Mouse (Mus musculus) G1E (cell line): ENCODE data around the gene Yipf4. TPM values are rescaled to one million over a fixed set of nuclear protein-coding genes. Genes with fewer than 3 reads are reported as not detected.
A peak's percentile ranks its signal among the peaks of the same experiment; 100 is the strongest.

ENCODE experiments used
- ATAC-seq: 2 replicates; pipeline ENCODE4 v1.8.0; 2016; ENCODE audit warnings: mild to moderate bottlenecking; ENCODE audit not compliant: insufficient number of reproducible peaks, poor library complexity, low FRiP score, severe bottlenecking; ENCODE audit errors: extremely low read depth
- DNase-seq: peaks from one replicate; pipeline ENCODE4 v3.0.0; 2012; ENCODE audit warnings: low spot score
- H3K27me3 ChIP-seq: 2 replicates; pipeline ENCODE4 v1.6.1; 2012; ENCODE audit warnings: mild to moderate bottlenecking, low read length, inconsistent platforms; ENCODE audit not compliant: insufficient read depth
- H3K36me3 ChIP-seq: replicated peaks from 2 replicates; pipeline ENCODE3; 2012; ENCODE audit warnings: mild to moderate bottlenecking, inconsistent platforms
- H3K4me1 ChIP-seq: 2 replicates; pipeline ENCODE4 v1.6.1; 2012; ENCODE audit warnings: low read depth, low read length, inconsistent platforms, mixed read lengths; ENCODE audit not compliant: insufficient read depth
- H3K4me3 ChIP-seq: 2 replicates; pipeline ENCODE4 v1.5.1; 2012; ENCODE audit warnings: low read depth, mild to moderate bottlenecking, inconsistent platforms, low read length, moderate library complexity, mixed read lengths
- H3K9me3 ChIP-seq: replicated peaks from 2 replicates; pipeline ENCODE4 v1.6.1; 2012; ENCODE audit warnings: inconsistent platforms
- CTCF ChIP-seq: IDR thresholded peaks from 2 replicates; pipeline ENCODE4 v1.5.1; 2012; ENCODE audit warnings: low read depth, low read length, inconsistent platforms, mixed read lengths
- GATA1 ChIP-seq: IDR thresholded peaks from 2 replicates; pipeline ENCODE4 v1.6.1; 2012; ENCODE audit warnings: borderline replicate concordance, low read length, inconsistent platforms, mixed read lengths
- GATA2 ChIP-seq: IDR thresholded peaks from 2 replicates; pipeline ENCODE4 v1.6.1; 2012; ENCODE audit warnings: low read depth, low read length, inconsistent platforms, borderline replicate concordance
- POLR2AphosphoS5 ChIP-seq: IDR thresholded peaks from 2 replicates; pipeline ENCODE4 v1.6.1; 2012; ENCODE audit warnings: low read depth, low read length, inconsistent platforms; ENCODE audit not compliant: insufficient replicate concordance
- TAL1 ChIP-seq: conservative IDR thresholded peaks from 2 replicates; pipeline ENCODE4 v1.6.1; 2012; ENCODE audit warnings: low read depth, low read length, inconsistent platforms, mixed read lengths
- polyA plus RNA-seq: library from polyadenylated mRNA; stranded (reverse); fragments of >175 nt; gene quantifications from 2 replicates; pipeline ENCODE4 v1.2.3, GENCODE M21; 2012
- total RNA-seq, 2 experiments: library from RNA; stranded (forward) in 1 of 2; stranded (reverse) in 1 of 2; fragments of 200-1000 nt in 1 of 2; fragments of >200 nt in 1 of 2; fragmentation: Nextera tagmentation in 1 of 2; gene quantifications; 2 replicates each; pipeline ENCODE4 v1.2.3; 2014 to 2017

Gene Yipf4
- total and polyA plus RNA-seq, 3 experiments, result 9.7 to 40.5 (median 32.9) TPM

GRCm38 (mm10) chr17:74527729-74528607, 38.7 kb downstream of the Yipf4 start, which contains the start of gene Birc6:
Gene Birc6 (plus strand): TSS chr17:74528295.
- H3K4me1 ChIP-seq, result peaks cover 27% of the 10 kb centered on the region
- TF ChIP-seq GATA2 (no peak), POLR2AphosphoS5 (no peak), CTCF (no peak), TAL1 (no peak), GATA1 (no peak)
- H3K36me3 ChIP-seq, result peaks cover 3% of the 10 kb centered on the region
- ATAC-seq, result peak; percentile 89
- H3K4me3 ChIP-seq, result peak within 1 kb of the TSS; percentile 96
- no peaks in the 10 kb centered on the region for H3K27me3 ChIP-seq
- no peaks in the 10 kb centered on the region for H3K9me3 ChIP-seq
- DNase-seq, result peak; percentile 93

- H3K4me3 ChIP-seq, result peak overlapping the region; percentile 96
- DNase-seq (peak; percentile 30), ATAC-seq (no peak)
- H3K4me1 ChIP-seq, result peaks cover 27% of the 10 kb centered on the region
- H3K36me3 ChIP-seq, result peaks cover 8% of the 10 kb centered on the region
- no peaks in the 10 kb centered on the region for H3K27me3 ChIP-seq
- H3K9me3 ChIP-seq, result no peaks in the 10 kb centered on the region
- TF ChIP-seq TAL1 (no peak), CTCF (no peak), GATA1 (no peak), POLR2AphosphoS5 (no peak), GATA2 (no peak)
Measured at GRCm38 (mm10) chr17:74528648-74529532, 39.6 kb downstream of the Yipf4 start.

GRCm38 (mm10) chr17:74529533-74529824, 40.2 kb downstream of the Yipf4 start:
- H3K4me3 ChIP-seq, result peak overlapping the region; percentile 96
- H3K4me1 ChIP-seq, result peaks cover 27% of the 10 kb centered on the region
- TF ChIP-seq POLR2AphosphoS5, result no peak
- TF ChIP-seq CTCF, result no peak
- TF ChIP-seq TAL1, result no peak
- no peak for TF ChIP-seq GATA2
- no peak for TF ChIP-seq GATA1
- ATAC-seq (no peak), DNase-seq (no peak)
- no peaks in the 10 kb centered on the region for H3K9me3 ChIP-seq
- H3K36me3 ChIP-seq, result peaks cover 8% of the 10 kb centered on the region
- no peaks in the 10 kb centered on the region for H3K27me3 ChIP-seq

GRCm38 (mm10) chr17:74534971-74535370, 45.7 kb downstream of the Yipf4 start:
- H3K27me3 ChIP-seq, result no peaks in the 10 kb centered on the region
- peaks cover 15% of the 10 kb centered on the region for H3K4me1 ChIP-seq
- ATAC-seq (no peak), DNase-seq (no peak)
- no peak for TF ChIP-seq POLR2AphosphoS5
- no peak for TF ChIP-seq CTCF
- no peak for TF ChIP-seq GATA1
- TF ChIP-seq TAL1, result no peak
- TF ChIP-seq GATA2, result no peak
- peaks cover 25% of the 10 kb centered on the region for H3K36me3 ChIP-seq
- H3K9me3 ChIP-seq, result no peaks in the 10 kb centered on the region
- H3K4me3 ChIP-seq, result no peak overlapping the region

- DNase-seq (no peak), ATAC-seq (no peak)
- H3K27me3 ChIP-seq, result no peaks in the 10 kb centered on the region
- peaks cover 3% of the 10 kb centered on the region; the same call in 1 of the 2 replicates for H3K4me1 ChIP-seq
- no peaks in the 10 kb centered on the region for H3K9me3 ChIP-seq
- peaks cover 34% of the 10 kb centered on the region for H3K36me3 ChIP-seq
- H3K4me3 ChIP-seq, result no peak overlapping the region
- no peak for TF ChIP-seq GATA2
- TF ChIP-seq GATA1, result no peak
- no peak for TF ChIP-seq TAL1
- TF ChIP-seq POLR2AphosphoS5, result no peak
- no peak for TF ChIP-seq CTCF
Measured at GRCm38 (mm10) chr17:74537526-74537925, 48.2 kb downstream of the Yipf4 start.

GRCm38 (mm10) chr17:74543615-74544014, 54.3 kb downstream of the Yipf4 start:
- DNase-seq (no peak), ATAC-seq (no peak)
- Histone ChIP-seq H3K4me3 (no peak overlapping the region), H3K4me1 (peaks cover 2% of the 10 kb centered on the region; the same call in 1 of the 2 replicates), H3K9me3 (no peaks in the 10 kb centered on the region), H3K36me3 (peaks cover 57% of the 10 kb centered on the region), H3K27me3 (no peaks in the 10 kb centered on the region)
- TF ChIP-seq TAL1 (no peak), POLR2AphosphoS5 (no peak), GATA2 (no peak), CTCF (no peak), GATA1 (no peak)

Other genes starting within 250 kb of the Yipf4 start
- 88.7 and 110 TPM in 2 replicates for gene Memo1, start 194.0 kb upstream of the Yipf4 start, total RNA-seq (2014; fragmentation: Nextera tagmentation)
- gene Memo1, start 194.0 kb upstream of the Yipf4 start, total RNA-seq (2017), result 194 and 216 TPM in 2 replicates
- 61.6 and 76.8 TPM in 2 replicates for gene Memo1, start 194.0 kb upstream of the Yipf4 start, polyA plus RNA-seq
- 92.3 and 106 TPM in 2 replicates for gene Dpy30, start 165.5 kb upstream of the Yipf4 start, total RNA-seq (2014; fragmentation: Nextera tagmentation)
- 128 and 130 TPM in 2 replicates for gene Dpy30, start 165.5 kb upstream of the Yipf4 start, total RNA-seq (2017)
- 67.8 and 76.2 TPM in 2 replicates for gene Dpy30, start 165.5 kb upstream of the Yipf4 start, polyA plus RNA-seq
- gene Spast, start 150.5 kb upstream of the Yipf4 start, total RNA-seq (2014; fragmentation: Nextera tagmentation), result 31.2 and 31.6 TPM in 2 replicates
- gene Spast, start 150.5 kb upstream of the Yipf4 start, total RNA-seq (2017), result 33.9 and 41.2 TPM in 2 replicates
- 7.9 and 10.4 TPM in 2 replicates for gene Spast, start 150.5 kb upstream of the Yipf4 start, polyA plus RNA-seq
- 48.2 and 50.7 TPM in 2 replicates for gene Slc30a6, start 93.9 kb upstream of the Yipf4 start, total RNA-seq (2014; fragmentation: Nextera tagmentation)
- 15.4 and 17.0 TPM in 2 replicates for gene Slc30a6, start 93.9 kb upstream of the Yipf4 start, total RNA-seq (2017)
- 0.99 and 1.2 TPM in 2 replicates for gene Slc30a6, start 93.9 kb upstream of the Yipf4 start, polyA plus RNA-seq
- gene Nlrc4, start 30.4 kb upstream of the Yipf4 start, total RNA-seq (2014; fragmentation: Nextera tagmentation), result 0.45 and 0.92 TPM in 2 replicates
- gene Nlrc4, start 30.4 kb upstream of the Yipf4 start, total RNA-seq (2017), result 0.93 and 1.3 TPM in 2 replicates
- gene Nlrc4, start 30.4 kb upstream of the Yipf4 start, polyA plus RNA-seq, result 0.03 TPM in 1 of 2 replicates, not detected in the other
- 266 and 279 TPM in 2 replicates for gene Birc6, start 38.8 kb downstream of the Yipf4 start, total RNA-seq (2014; fragmentation: Nextera tagmentation)
- gene Birc6, start 38.8 kb downstream of the Yipf4 start, total RNA-seq (2017), result 133 and 151 TPM in 2 replicates
- 25.0 and 33.4 TPM in 2 replicates for gene Birc6, start 38.8 kb downstream of the Yipf4 start, polyA plus RNA-seq
- gene Ttc27, start 228.2 kb downstream of the Yipf4 start, total RNA-seq (2014; fragmentation: Nextera tagmentation), result 20.5 and 23.1 TPM in 2 replicates
- gene Ttc27, start 228.2 kb downstream of the Yipf4 start, total RNA-seq (2017), result 35.3 and 39.4 TPM in 2 replicates
- gene Ttc27, start 228.2 kb downstream of the Yipf4 start, polyA plus RNA-seq, result 5.5 and 20.5 TPM in 2 replicates